Mouse (Mus musculus): ENCODE data around the gene 1600014C23Rik. TPM values are rescaled to one million over a fixed set of nuclear protein-coding genes. Genes with fewer than 3 reads are reported as not detected.

Gene 1600014C23Rik
- polyA plus RNA-seq, 1 experiment = 0.54 TPM

GRCm38 (mm10) chr17:45703187-45703586, 30.5 kb downstream of the 1600014C23Rik start:
- no peak overlapping the region for H3K27ac ChIP-seq (ENCODE audit: insufficient read depth, low read length)
- H3K4me3 ChIP-seq (replicated peaks; ENCODE audit: insufficient read depth, low read depth, low read length) = no peak overlapping the region
- no peaks in the 10 kb centered on the region for H3K27me3 ChIP-seq (ENCODE audit: control insufficient read depth, insufficient read depth, low read length)
- WGBS = 71% methylated on average over 7 of the region's 7 CpGs
- H3K4me1 ChIP-seq (ENCODE audit: control insufficient read depth, insufficient read depth, low read length) = peaks cover 6% of the 10 kb centered on the region
- no peak for TF ChIP-seq POLR2A (IDR thresholded peaks at IDR 0.05; ENCODE audit: borderline replicate concordance, insufficient read depth, low read length)
- TF ChIP-seq CTCF (IDR thresholded peaks at IDR 0.05; ENCODE audit: borderline replicate concordance, insufficient read depth, low read depth, low read length) = no peak
- DNase-seq = no peak

- Histone ChIP-seq H3K4me3 (replicated peaks; ENCODE audit: insufficient read depth, low read depth, low read length) (no peak overlapping the region), H3K4me1 (ENCODE audit: control insufficient read depth, insufficient read depth, low read length) (peaks cover 6% of the 10 kb centered on the region), H3K27me3 (ENCODE audit: control insufficient read depth, insufficient read depth, low read length) (no peaks in the 10 kb centered on the region), H3K27ac (ENCODE audit: insufficient read depth, low read length) (no peak overlapping the region)
- no peak for DNase-seq
- 72% methylated on average over 4 of the region's 4 CpGs for WGBS
- TF ChIP-seq POLR2A (IDR thresholded peaks at IDR 0.05; ENCODE audit: borderline replicate concordance, insufficient read depth, low read length) (no peak), CTCF (IDR thresholded peaks at IDR 0.05; ENCODE audit: borderline replicate concordance, insufficient read depth, low read depth, low read length) (no peak)
Measured at GRCm38 (mm10) chr17:45702254-45702653, 31.4 kb downstream of the 1600014C23Rik start.

GRCm38 (mm10) chr17:45701236-45701591, 32.4 kb downstream of the 1600014C23Rik start:
- no peaks in the 10 kb centered on the region for H3K27me3 ChIP-seq (ENCODE audit: control insufficient read depth, insufficient read depth, low read length)

GRCm38 (mm10) chr17:45700496-45701235, 33.0 kb downstream of the 1600014C23Rik start:
- whole genome bisulfite sequencing = 64% methylated on average over 9 of the region's 16 CpGs
- TF ChIP-seq POLR2A (IDR thresholded peaks at IDR 0.05; ENCODE audit: borderline replicate concordance, insufficient read depth, low read length) (no peak), CTCF (IDR thresholded peaks at IDR 0.05; ENCODE audit: borderline replicate concordance, insufficient read depth, low read depth, low read length) (no peak)
- Histone ChIP-seq H3K4me3 (replicated peaks; ENCODE audit: insufficient read depth, low read depth, low read length) (no peak overlapping the region), H3K27ac (ENCODE audit: insufficient read depth, low read length) (no peak overlapping the region), H3K27me3 (ENCODE audit: control insufficient read depth, insufficient read depth, low read length) (no peaks in the 10 kb centered on the region), H3K4me1 (ENCODE audit: control insufficient read depth, insufficient read depth, low read length) (peaks cover 6% of the 10 kb centered on the region)
- no peak for DNase-seq

More at GRCm38 (mm10) chr17:45701236-45701591, 32.4 kb downstream of the 1600014C23Rik start:
- Histone ChIP-seq H3K4me3 (replicated peaks; ENCODE audit: insufficient read depth, low read depth, low read length) (no peak overlapping the region), H3K27ac (ENCODE audit: insufficient read depth, low read length) (no peak overlapping the region), H3K4me1 (ENCODE audit: control insufficient read depth, insufficient read depth, low read length) (peaks cover 6% of the 10 kb centered on the region)
- TF ChIP-seq POLR2A (IDR thresholded peaks at IDR 0.05; ENCODE audit: borderline replicate concordance, insufficient read depth, low read length) (no peak), CTCF (IDR thresholded peaks at IDR 0.05; ENCODE audit: borderline replicate concordance, insufficient read depth, low read depth, low read length) (no peak)
- WGBS = 69% methylated on average over 9 of the region's 9 CpGs
- no peak for DNase-seq

GRCm38 (mm10) chr17:45699039-45699740, 34.5 kb downstream of the 1600014C23Rik start:
- no peak overlapping the region for H3K4me3 ChIP-seq (replicated peaks; ENCODE audit: insufficient read depth, low read depth, low read length)
- TF ChIP-seq POLR2A (IDR thresholded peaks at IDR 0.05; ENCODE audit: borderline replicate concordance, insufficient read depth, low read length) (no peak), CTCF (IDR thresholded peaks at IDR 0.05; ENCODE audit: borderline replicate concordance, insufficient read depth, low read depth, low read length) (no peak)
- WGBS = 93% methylated on average over 3 of the region's 3 CpGs
- H3K4me1 ChIP-seq (ENCODE audit: control insufficient read depth, insufficient read depth, low read length) = peaks cover 10% of the 10 kb centered on the region
- H3K27ac ChIP-seq (ENCODE audit: insufficient read depth, low read length) = no peak overlapping the region
- no peak for DNase-seq
- no peaks in the 10 kb centered on the region for H3K27me3 ChIP-seq (ENCODE audit: control insufficient read depth, insufficient read depth, low read length)

- no peak overlapping the region for H3K27ac ChIP-seq (ENCODE audit: insufficient read depth, low read length)
- H3K4me1 ChIP-seq (ENCODE audit: control insufficient read depth, insufficient read depth, low read length) = peaks cover 13% of the 10 kb centered on the region
- no peaks in the 10 kb centered on the region for H3K27me3 ChIP-seq (ENCODE audit: control insufficient read depth, insufficient read depth, low read length)
- no peak for DNase-seq
- WGBS = 68% methylated on average over 6 of the region's 6 CpGs
- H3K4me3 ChIP-seq (replicated peaks; ENCODE audit: insufficient read depth, low read depth, low read length) = no peak overlapping the region
- no peak for TF ChIP-seq CTCF (IDR thresholded peaks at IDR 0.05; ENCODE audit: borderline replicate concordance, insufficient read depth, low read depth, low read length)
- no peak for TF ChIP-seq POLR2A (IDR thresholded peaks at IDR 0.05; ENCODE audit: borderline replicate concordance, insufficient read depth, low read length)
Measured at GRCm38 (mm10) chr17:45698368-45698767, 35.3 kb downstream of the 1600014C23Rik start.

- no peak for DNase-seq
- Histone ChIP-seq H3K4me1 (ENCODE audit: control insufficient read depth, insufficient read depth, low read length) (peaks cover 13% of the 10 kb centered on the region), H3K27me3 (ENCODE audit: control insufficient read depth, insufficient read depth, low read length) (no peaks in the 10 kb centered on the region), H3K27ac (ENCODE audit: insufficient read depth, low read length) (no peak overlapping the region), H3K4me3 (replicated peaks; ENCODE audit: insufficient read depth, low read depth, low read length) (no peak overlapping the region)
- TF ChIP-seq CTCF (IDR thresholded peaks at IDR 0.05; ENCODE audit: borderline replicate concordance, insufficient read depth, low read depth, low read length) = no peak
- TF ChIP-seq POLR2A (IDR thresholded peaks at IDR 0.05; ENCODE audit: borderline replicate concordance, insufficient read depth, low read length) = no peak
- WGBS = 90% methylated on average over 9 of the region's 9 CpGs
Measured at GRCm38 (mm10) chr17:45696981-45697380, 36.7 kb downstream of the 1600014C23Rik start.

All from cerebellum, adult 2 months (tissue).